Mouse (Mus musculus) splenic B cell, adult 2 months (primary cell): ENCODE results near the gene Zfp963.
A peak's percentile ranks its signal among the peaks of the same experiment; 100 is the strongest.
"Not testable (repeated sequence)": the region's sequence is repeated elsewhere in the genome, so short reads cannot be mapped to it uniquely, and the experiment has no call there.

Experiments
- DNase-seq: peaks from one replicate; pipeline ENCODE4 v3.0.0-alpha.2; 2011; ENCODE audit warnings: low read depth, low spot score
- H3K27me3 ChIP-seq: 2 replicates; pipeline ENCODE4 v1.6.1; 2012; ENCODE audit warnings: mild to moderate bottlenecking, low read length, moderate library complexity, mixed read lengths; ENCODE audit not compliant: control insufficient read depth, poor library complexity, insufficient read depth, severe bottlenecking
- H3K36me3 ChIP-seq: 2 replicates; pipeline ENCODE4 v1.6.1; 2012; ENCODE audit warnings: mild to moderate bottlenecking, low read length, moderate library complexity, mixed read lengths; ENCODE audit not compliant: control insufficient read depth, poor library complexity, insufficient read depth, severe bottlenecking

Zfp963 gene

DNA sequence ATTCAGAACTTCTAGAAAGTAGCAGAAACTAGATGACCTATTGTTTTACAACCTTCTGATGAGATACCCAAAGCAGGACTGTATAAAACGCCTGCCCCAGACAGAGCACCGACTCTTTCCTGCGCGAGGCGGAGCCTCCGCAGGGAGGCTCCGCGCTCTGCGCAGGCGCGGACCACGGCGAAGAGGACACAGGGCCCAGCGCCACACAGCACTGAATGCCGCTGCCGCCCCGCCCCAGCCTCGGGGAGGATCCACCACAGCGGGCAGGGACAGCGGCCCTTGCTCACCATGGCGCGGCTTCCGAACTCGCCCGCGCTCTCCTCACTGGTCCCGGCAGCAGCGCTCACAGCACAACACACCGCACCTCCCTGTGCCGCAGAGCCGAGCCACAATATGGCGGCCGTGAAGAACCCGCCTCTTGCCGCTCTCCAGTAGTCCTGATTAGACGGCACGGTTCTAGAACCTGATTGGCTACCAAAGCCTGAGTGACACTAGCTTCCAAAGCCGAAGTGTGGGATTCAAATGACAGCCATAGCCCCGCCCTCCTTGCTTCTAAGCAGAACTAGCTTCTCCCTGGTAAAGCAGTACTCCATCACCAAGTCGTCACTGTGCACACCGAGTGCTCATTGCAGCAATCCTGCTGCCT, 24.9 kb upstream of the Zfp963 start, which contains the start of gene Gm20422:
Gene Gm20422, minus strand, starts transcription at position 384 of the 646 bp plus-strand sequence.
- Histone ChIP-seq H3K36me3 (no peaks in the 10 kb centered on the region), H3K27me3 (no peaks in the 10 kb centered on the region)
- DNase-seq, result peak; percentile 98

DNA sequence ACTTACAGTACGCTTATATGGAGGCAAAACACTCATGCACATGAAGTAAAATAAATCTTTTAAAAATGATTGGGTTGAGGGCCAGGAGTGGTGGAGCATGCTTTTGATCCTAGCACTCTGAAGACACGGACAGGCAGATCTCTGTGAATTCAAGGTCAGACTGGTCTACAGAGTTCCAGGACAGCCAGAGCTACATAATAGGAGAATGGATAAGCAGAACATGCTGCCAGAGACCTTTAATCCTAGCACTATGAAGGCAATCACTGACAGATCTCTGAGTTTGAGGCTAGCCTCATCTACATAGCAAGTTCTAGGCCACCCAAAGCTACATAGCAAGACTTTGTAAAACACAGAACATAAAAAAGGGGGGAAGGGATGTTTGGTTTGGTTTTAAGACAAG, 22.3 kb upstream of the Zfp963 start:
- no peak for DNase-seq
- Histone ChIP-seq H3K36me3 (peaks cover 2% of the 10 kb centered on the region), H3K27me3 (no peaks in the 10 kb centered on the region)

DNA sequence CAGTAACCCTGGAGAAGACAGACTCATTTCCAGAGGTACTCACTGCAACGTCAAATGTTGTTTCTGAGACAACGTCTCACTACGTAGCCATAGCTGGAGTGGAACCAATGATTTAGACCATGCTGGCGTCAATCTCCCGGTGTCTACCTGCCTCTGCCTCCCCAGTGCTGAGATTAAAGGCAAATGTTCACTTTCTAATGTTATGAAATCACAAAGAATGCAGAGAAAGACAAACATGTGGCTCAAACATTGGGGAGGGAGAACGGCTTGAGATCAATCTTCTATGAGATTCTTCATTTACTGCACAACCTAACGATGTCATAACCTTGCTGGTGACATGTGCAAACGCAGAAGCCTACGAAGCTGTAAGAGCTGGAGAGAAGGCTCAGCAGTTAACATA, 21.5 kb upstream of the Zfp963 start:
- DNase-seq, result no peak
- Histone ChIP-seq H3K27me3 (no peaks in the 10 kb centered on the region), H3K36me3 (peaks cover 5% of the 10 kb centered on the region)

DNA sequence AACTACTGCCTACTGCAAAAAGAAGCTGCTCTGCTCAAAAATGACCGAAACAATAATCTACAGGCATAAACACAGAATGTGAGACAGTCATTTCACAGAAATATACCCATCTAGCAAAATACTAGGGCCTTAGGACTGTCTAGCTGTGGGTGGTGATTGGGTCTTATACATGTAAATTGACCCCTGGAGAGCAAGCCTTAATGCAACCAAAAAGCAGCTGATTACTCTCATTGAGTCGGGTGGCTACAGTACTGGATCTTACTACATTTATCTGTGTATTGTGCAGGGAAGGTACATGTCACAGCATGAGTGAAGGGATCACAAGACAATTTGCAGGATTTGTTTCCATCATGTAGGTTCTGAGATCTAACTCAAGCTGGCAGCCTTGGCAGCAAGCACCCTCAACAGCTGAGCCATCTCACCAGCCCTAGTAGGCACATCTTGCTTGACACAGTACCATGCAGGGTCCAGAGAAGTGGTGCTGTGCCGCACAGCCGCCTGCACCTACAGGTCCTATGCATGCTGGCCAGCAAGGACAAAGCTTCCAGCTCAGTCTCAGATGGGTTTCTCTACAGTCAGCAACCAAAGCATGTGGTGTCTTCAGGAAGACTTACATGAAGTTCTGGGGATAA, 12.2 kb upstream of the Zfp963 start:
- H3K27me3 ChIP-seq, result no peaks in the 10 kb centered on the region
- H3K36me3 ChIP-seq, result peaks cover 18% of the 10 kb centered on the region

DNA sequence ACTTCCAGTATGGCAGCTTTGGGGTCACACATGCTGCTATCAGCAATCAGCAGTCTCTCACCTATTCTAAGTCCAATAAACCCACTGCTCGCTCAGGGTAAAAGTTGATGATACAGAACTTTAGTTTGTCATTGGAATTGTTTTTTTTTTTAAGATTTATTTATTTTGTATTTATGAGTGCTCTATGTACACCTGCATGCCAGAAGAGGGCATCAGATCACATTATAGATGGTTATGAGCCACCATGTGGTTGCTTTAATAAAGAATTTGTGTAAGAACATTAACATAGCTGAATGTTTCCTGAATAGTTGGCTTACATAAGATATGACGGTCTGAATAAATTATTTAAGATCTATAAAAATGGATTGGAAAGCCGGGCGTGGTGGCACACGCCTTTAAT, 8.5 kb upstream of the Zfp963 start:
- 0 out of 2 replicates have a peak, but pooled peaks cover 2% of the 10 kb centered on the region for H3K36me3 ChIP-seq
- no peak for DNase-seq
- no peaks in the 10 kb centered on the region for H3K27me3 ChIP-seq

More for the DNA sequence above, 12.2 kb upstream of the Zfp963 start:
- DNase-seq, result no peak

DNA sequence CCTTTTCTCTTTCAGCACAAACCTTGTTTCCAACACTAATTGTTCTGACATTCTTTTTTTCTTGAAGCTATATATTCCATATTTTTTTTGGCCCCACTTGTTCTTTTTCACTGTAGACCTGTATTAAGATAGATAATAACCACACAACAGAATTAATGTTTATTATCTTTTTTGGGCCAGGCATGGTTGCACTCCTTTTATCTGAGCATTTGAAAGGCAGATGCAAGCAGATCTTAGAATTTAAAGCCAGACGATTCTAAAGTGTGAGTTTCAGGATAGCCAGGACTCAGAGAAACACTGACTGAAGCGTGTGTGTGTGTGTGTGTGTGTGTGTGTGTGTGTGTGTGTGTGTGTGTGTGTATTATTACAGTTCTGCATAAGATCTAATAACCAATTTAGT, 2.7 kb upstream of the Zfp963 start:
- DNase-seq, result no peak
- H3K27me3 ChIP-seq, result no peaks in the 10 kb centered on the region

DNA sequence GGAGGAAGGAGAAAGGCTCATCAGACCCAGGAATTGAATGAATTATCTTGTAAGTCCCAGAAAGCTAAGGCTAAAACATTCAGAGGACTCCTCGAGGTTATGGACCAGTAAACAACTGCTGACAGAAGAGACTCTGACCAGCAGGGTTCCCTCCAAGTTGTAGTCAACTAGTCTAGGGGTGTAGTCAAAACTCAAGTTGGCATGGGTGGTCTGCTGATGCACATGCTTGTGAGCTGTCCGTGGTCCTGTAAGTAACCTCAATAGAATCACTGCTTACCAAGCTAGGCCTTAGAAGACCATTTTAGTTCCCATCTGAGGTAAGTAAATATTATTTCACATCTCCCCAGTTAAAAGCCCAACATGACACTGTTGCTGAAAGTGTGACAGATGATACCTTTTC, 8.5 kb downstream of the Zfp963 start:
- Histone ChIP-seq H3K27me3 (no peaks in the 10 kb centered on the region), H3K36me3 (no peaks in the 10 kb centered on the region)
- DNase-seq, result no peak

More for the DNA sequence above, 2.7 kb upstream of the Zfp963 start:
- no peaks in the 10 kb centered on the region for H3K36me3 ChIP-seq

DNA sequence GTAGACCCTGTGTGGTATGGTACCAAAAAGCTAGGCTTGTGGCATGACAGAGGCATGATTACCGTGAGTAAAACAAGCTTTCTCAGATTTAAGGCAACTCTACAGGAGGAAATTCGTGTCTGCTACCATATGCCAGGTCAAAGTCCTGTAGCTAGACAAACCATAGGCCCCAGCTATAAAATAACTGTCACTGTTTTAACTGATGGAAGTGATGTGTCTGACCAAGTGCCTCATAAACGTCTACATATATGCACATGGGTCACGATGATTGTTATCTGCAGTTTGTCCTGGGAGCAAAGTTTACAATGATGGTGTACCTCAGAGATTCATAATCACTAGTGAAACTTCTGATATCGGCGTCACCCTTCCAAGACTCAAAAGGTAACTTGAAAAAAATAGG, 9.0 kb downstream of the Zfp963 start:
- DNase-seq, result no peak
- Histone ChIP-seq H3K36me3 (no peaks in the 10 kb centered on the region), H3K27me3 (no peaks in the 10 kb centered on the region)

DNA sequence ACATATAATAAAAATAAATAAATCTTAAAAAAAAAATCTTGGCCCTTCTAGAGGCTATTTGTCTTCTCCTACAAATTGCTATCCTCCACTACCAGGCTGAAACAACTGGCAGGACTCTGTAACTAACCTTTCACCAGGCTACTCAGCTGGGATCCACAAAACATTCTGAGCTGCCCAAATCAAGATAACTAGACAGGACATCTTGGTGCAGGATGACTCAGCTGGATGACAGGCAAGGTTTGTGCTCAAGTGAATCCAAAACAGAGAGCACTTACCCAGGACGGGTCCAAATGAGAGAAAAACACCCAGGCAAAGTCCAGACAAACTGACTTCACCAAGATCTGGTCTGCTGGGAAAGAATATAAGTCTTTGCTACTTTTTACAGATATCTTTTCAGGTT, 14.3 kb downstream of the Zfp963 start:
- Histone ChIP-seq H3K36me3 (no peaks in the 10 kb centered on the region), H3K27me3 (no peaks in the 10 kb centered on the region; the same call in 1 of the 2 replicates)
- DNase-seq, result no peak

DNA sequence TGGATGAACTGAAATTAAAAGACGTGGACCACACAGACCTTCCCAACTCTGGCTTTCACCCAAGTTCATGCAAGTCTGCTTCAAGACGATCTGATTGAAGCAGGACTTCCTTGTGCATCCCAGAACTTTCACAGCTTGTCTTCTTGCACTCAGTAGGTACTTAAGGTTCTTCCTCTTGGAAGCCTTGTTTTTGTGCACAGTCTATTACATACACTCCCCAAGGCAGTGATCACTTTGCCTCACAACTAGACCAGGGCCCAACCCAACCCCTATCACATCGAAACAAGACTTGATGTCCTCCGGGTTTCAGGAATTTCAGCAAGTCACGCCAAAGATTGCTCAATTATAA, 32.6 kb downstream of the Zfp963 start:
- Histone ChIP-seq H3K36me3 (peaks cover 3% of the 10 kb centered on the region; the same call in 1 of the 2 replicates), H3K27me3 (no peaks in the 10 kb centered on the region)
- DNase-seq, result no peak

DNA sequence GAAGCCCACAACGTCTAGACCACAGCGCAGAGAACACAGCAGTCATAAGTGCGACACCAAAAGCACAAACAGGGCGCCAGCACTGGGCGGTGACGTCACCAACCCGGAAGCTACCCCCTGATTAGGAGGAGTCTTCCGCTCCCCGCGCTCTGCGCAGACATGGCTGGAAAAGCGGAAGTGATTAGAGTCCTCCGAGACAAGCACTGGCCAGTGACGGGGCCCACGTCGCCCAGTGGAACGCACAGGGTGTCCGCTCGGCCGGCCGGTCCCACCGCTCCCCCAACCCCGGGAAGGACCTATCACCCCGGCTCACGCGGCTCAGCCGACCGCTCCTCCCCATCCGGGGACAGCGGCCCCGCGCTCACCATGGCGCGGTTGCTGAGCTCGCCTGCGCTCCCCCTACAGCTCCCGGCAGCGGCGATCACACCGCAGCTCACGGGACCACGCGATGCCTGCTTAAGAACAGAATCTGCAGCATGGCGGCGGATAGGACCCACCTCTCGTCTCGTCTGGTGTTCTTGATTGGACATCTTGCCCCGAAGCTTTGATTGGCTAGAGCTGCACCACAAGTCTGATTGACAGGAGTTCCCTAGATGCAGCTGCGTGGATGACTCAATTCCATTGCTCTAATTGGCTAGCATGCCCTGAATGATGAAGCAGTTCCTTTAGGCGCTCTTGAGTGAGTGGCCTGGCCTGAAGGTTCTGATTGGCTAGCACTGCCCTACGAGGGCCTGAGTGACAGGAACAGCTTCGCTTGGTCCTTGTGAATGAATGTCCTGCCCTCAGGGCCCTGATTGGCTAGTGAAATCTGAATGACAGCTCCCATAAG, 33.2 kb downstream of the Zfp963 start:
- peak; percentile 99 for DNase-seq
- Histone ChIP-seq H3K36me3 (peaks cover 7% of the 10 kb centered on the region; the same call in 1 of the 2 replicates), H3K27me3 (no peaks in the 10 kb centered on the region)

DNA sequence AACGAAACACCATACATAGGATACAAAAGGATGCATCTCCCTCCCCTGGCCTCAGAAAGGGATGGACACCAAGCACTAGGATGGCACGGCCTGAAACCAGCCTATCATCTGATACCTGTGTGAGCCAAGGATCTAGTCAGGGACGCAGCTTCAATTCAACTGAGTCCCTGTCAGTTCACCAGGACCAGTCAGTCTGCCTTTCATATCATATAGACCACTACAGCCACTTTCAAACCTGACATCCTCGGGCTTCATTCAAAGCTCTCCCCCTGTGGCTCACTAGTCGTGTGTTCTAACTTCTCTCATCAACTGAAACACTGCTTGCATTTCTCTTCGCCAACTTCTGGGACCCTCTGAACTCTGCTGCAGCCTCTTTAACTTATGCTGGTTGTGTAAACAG, 34.4 kb downstream of the Zfp963 start:
- Histone ChIP-seq H3K36me3 (peaks cover 7% of the 10 kb centered on the region; the same call in 1 of the 2 replicates), H3K27me3 (no peaks in the 10 kb centered on the region)
- DNase-seq, result peak; percentile 14

DNA sequence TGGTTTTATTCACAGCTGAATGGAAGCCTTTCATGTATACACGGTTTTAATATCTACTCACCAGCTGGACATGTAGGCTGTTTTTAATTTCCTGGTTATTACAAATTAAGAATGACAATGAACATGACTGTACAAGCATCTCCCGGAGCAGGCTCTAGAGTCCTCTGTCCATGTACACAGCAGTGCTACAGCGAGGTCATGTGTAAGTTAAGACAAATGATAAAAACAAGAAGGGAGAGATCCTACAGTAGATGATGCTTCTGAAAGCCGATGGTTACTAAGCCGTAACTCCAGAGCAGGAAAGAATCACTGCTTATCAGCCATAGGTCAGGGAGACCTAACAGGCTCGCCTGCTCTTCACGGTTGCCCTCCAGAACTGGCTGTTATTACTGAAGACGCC, 36.3 kb downstream of the Zfp963 start:
- no peaks in the 10 kb centered on the region for H3K27me3 ChIP-seq
- H3K36me3 ChIP-seq, result peaks cover 19% of the 10 kb centered on the region; the same call in 1 of the 2 replicates
- no peak for DNase-seq

DNA sequence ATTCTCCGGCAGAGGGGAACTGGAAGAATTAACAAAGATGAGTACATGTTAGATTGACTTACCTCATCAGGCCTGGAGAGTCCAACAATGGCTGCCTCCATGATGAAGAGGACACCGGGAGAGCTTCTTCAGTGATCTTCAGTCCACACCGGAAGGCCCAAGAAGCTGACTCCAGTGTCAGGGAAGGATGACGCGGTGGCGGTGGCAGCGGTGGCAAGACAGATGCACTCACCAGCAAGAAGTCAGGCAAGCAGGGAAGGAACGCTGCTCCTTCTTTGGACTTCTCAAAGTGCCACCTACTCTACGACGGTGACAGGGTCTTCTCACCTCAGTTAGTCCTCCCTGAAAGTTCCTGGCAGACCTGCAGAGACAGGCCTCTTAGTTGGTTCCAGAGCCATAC, 39.1 kb downstream of the Zfp963 start, which contains the start of gene Zfp869:
Gene Zfp869, minus strand, starts transcription at position 101 of the 400 bp plus-strand sequence.
- peaks cover 39% of the 10 kb centered on the region for H3K36me3 ChIP-seq
- not testable (repeated sequence) for H3K27me3 ChIP-seq, DNase-seq

DNA sequence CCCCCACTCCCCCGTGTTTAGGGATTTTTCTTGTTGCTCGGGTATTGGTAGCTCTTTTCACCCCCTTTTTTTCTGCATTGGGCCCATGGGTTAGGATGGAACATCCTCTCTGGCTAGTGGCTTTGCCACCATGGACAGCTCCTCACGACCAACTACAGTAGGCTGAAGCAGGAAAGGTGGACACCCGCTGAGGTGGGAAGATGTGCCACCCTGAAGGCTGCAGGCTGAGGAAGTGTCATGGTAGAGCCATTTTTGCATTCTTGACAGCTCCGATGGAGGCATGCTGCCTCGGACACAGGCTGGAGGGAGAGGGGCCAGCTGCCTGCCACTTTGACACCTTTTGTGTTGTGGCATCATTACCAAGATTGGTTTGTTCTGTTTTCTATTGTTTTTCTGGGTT, 48.0 kb downstream of the Zfp963 start:
- Histone ChIP-seq H3K36me3 (peaks cover 12% of the 10 kb centered on the region), H3K27me3 (no peaks in the 10 kb centered on the region)
- DNase-seq, result no peak
